Mouse (Mus musculus) cortical plate, adult 2 months (tissue): ENCODE data around the gene Immp2l. TPM values are rescaled to one million over a fixed set of nuclear protein-coding genes. Genes with fewer than 3 reads are reported as not detected.
"Not testable (repeated sequence)": the region's sequence is repeated elsewhere in the genome, so short reads cannot be mapped to it uniquely, and the experiment has no call there.

ENCODE experiments used
- H3K27ac ChIP-seq: fragments of 200-500 bp; 2 replicates; pipeline ENCODE4 v1.5.1; 2012; ENCODE audit warnings: low read length, control low read depth, inconsistent platforms; ENCODE audit not compliant: insufficient read depth
- H3K4me1 ChIP-seq: fragments of 200-500 bp; 2 replicates; pipeline ENCODE4 v1.6.1; 2011; ENCODE audit warnings: low read length; ENCODE audit not compliant: control insufficient read depth, insufficient read depth
- H3K4me3 ChIP-seq: fragments of 200-500 bp; 2 replicates; pipeline ENCODE4 v1.5.1; 2011; ENCODE audit warnings: mild to moderate bottlenecking, low read length, control low read depth; ENCODE audit not compliant: insufficient read depth
- CTCF ChIP-seq: fragments of 200-500 bp; IDR thresholded peaks from 2 replicates; pipeline ENCODE4 v1.5.1; 2011; ENCODE audit warnings: mild to moderate bottlenecking, control low read depth, low read length; ENCODE audit not compliant: insufficient read depth; ENCODE audit errors: extremely low read depth
- POLR2A ChIP-seq: fragments of 200-500 bp; IDR thresholded peaks from 2 replicates; pipeline ENCODE4 v1.6.1; 2011; ENCODE audit warnings: mild to moderate bottlenecking, low read length, control low read depth; ENCODE audit not compliant: insufficient read depth; ENCODE audit errors: extremely low read depth
- polyA plus RNA-seq: library from polyadenylated mRNA; depleted of rRNA; stranded (reverse); fragments of >200 nt; gene quantifications from 2 replicates; pipeline ENCODE4 v1.2.3, GENCODE M21; 2012

Gene Immp2l
- polyA plus RNA-seq, 1 experiment = 8.0 TPM

DNA sequence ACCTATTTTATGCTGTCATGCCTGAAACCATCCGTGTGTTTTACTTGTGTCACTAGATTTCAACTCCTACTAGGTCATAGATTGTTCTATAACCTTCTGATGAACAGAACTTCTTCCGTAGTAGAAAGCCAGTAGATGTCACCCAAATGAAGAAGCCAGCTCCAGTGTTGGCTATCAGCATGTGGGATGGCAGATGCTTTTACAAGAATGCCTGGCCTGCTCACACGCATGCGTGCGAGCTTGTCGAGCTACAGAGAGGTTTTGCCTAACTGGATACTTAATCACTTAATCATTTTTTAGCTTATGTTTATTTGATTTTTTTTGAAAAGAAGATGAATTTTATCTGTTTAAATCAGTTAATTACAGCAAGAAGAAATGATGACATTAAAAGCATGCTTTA, 805.6 kb downstream of the Immp2l start:
- TF ChIP-seq POLR2A = no peak
- TF ChIP-seq CTCF = no peak
- H3K27ac ChIP-seq = no peak overlapping the region
- no peaks in the 10 kb centered on the region for H3K4me1 ChIP-seq
- H3K4me3 ChIP-seq = no peak overlapping the region

- H3K27ac ChIP-seq = no peak overlapping the region
- no peaks in the 10 kb centered on the region for H3K4me1 ChIP-seq
- TF ChIP-seq CTCF = no peak
- no peak for TF ChIP-seq POLR2A
These were observed 807.8 kb downstream of the Immp2l start for GRCm38 (mm10) chr12:41831731-41832130.

DNA sequence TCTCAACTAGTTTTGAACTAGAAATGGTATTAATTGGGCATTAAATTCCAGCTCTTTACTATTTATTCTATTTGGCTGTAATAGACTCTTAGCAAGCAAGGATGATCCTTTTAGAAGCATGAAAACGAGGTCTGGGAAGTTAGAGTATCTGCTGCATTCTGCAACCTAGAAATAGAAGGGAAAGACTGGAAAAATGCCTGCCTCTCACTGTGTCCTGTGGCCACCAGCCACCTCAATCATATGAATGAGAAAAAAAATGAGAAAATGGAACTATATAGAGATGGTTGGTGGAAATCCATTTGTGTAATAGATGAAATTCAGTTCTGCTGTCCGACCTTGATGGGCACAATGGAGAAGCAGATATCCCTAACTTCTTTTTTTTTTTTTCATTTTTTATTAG, 810.8 kb downstream of the Immp2l start:
- H3K4me3 ChIP-seq = no peak overlapping the region
- TF ChIP-seq CTCF (no peak), POLR2A (no peak)
- no peak overlapping the region for H3K27ac ChIP-seq
- H3K4me1 ChIP-seq = no peaks in the 10 kb centered on the region

More at GRCm38 (mm10) chr12:41831731-41832130, 807.8 kb downstream of the Immp2l start:
- H3K4me3 ChIP-seq = no peak overlapping the region

- H3K4me1 ChIP-seq = no peaks in the 10 kb centered on the region
- H3K4me3 ChIP-seq = no peak overlapping the region
- H3K27ac ChIP-seq = no peak overlapping the region
- no peak for TF ChIP-seq POLR2A
- no peak for TF ChIP-seq CTCF
These were observed 814.5 kb downstream of the Immp2l start for GRCm38 (mm10) chr12:41838334-41838847.

GRCm38 (mm10) chr12:41839241-41839640, 815.4 kb downstream of the Immp2l start:
- no peak overlapping the region for H3K27ac ChIP-seq
- H3K4me1 ChIP-seq = no peaks in the 10 kb centered on the region
- no peak for TF ChIP-seq CTCF
- no peak for TF ChIP-seq POLR2A
- no peak overlapping the region for H3K4me3 ChIP-seq

DNA sequence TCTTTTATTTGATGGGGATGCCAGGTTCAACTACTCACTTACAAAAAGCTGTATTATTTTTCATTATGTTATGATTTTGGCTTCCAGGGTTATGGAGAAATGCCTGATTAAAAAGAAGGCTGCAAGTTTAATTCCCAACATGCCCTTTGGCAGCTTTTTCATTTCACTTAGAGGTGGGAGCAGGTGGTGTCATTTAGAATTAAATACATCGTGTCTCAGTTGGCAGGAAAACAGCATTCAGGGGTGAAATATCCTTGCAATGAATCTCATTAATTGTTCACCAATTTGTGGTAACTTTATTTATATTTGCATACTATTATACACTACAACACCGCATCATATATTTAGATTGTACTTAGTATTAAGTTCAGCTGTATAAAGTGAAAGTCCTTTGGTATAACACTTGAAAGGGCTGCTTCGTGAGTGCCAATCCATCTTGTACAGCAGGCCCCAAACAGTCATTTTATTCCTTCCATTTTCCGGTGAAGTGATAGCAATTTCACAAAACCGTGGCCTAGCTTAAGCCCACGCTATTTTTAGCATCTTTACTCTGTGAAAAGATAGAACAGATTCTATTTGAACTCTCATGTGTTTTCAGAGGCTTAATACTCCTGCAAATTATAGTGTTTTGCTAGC, 818.9 kb downstream of the Immp2l start:
- H3K27ac ChIP-seq = no peak overlapping the region
- no peak overlapping the region for H3K4me3 ChIP-seq
- no peaks in the 10 kb centered on the region for H3K4me1 ChIP-seq
- TF ChIP-seq CTCF (no peak), POLR2A (no peak)

GRCm38 (mm10) chr12:41851896-41852470, 828.1 kb downstream of the Immp2l start:
- TF ChIP-seq POLR2A = no peak
- TF ChIP-seq CTCF = no peak
- no peaks in the 10 kb centered on the region for H3K4me1 ChIP-seq
- H3K4me3 ChIP-seq = no peak overlapping the region
- no peak overlapping the region for H3K27ac ChIP-seq

GRCm38 (mm10) chr12:41859652-41860051, 835.8 kb downstream of the Immp2l start:
- H3K4me3 ChIP-seq, H3K4me1 ChIP-seq, H3K27ac ChIP-seq: not testable (repeated sequence)

DNA sequence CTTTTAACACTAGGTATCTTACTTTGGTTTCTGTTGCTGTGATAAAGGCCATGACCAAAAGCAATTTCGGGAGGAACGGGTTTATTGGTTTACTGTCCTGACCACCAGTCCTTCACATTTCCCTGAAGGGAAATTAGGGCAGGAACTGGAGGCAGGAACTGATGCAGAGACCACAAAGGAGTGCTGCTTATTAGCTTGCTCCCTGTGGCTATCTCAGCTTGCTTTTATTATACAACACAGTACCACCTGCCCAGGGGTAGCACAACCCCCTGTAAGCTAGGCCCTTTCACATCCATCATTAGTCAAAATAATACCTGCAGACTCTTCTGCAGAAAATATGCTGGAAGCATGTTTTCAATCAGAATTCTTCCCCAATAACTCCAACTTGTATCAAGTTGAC, 844.4 kb downstream of the Immp2l start:
- no peak overlapping the region for H3K4me3 ChIP-seq
- no peaks in the 10 kb centered on the region for H3K4me1 ChIP-seq
- TF ChIP-seq CTCF (no peak), POLR2A (no peak)
- no peak overlapping the region for H3K27ac ChIP-seq

DNA sequence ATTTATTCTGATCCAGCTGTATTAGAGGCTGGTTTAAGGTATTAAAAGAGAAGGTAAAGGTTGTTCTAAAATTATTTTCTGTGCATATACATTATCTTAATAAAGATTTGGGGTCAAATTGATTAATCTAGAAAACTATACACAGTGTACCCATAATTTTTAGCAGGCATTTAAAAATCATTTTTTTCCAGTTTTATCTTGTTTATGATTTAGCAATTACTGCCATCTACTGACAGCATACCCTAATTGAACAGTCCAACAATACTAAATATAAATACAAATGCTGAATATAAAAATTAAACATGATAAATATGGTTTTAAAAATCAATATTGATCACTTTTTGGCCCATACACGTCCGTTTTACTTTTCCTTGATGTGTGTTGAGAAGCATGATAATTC, 850.1 kb downstream of the Immp2l start:
- Histone ChIP-seq H3K27ac (no peak overlapping the region), H3K4me3 (no peak overlapping the region), H3K4me1 (no peaks in the 10 kb centered on the region)
- no peak for TF ChIP-seq CTCF
- no peak for TF ChIP-seq POLR2A
